ENCODE assay signal across 15 mouse cellular contexts in the genomic region with DNA sequence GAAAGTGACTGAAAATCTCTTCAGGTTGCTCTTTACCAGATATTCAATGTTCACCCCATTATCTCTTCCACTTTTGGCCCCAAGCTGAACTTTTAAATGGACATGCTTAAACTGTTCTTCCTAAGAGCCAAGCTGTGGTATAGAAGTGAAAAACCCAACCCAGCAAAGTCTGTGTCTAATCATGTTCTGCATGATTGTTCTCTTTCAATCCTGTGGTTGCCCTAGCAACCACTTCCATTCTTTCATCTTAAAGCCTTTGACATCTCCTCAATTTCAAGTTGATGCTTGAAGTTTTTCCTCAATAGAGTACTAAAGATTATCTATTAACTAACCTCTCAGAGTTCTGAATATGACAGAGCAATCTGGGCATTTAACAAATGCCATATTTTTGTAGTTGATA.
"Had no signal": no experiment of that assay in that cellular context is flagged by ENCODE, and none has a peak within 500 bp of the region (broad histone marks: within the 10 kb centered on the region; RNA-seq: fewer than 3 reads in every experiment).

No protein-coding gene starts in this region.

- H3K4me2 ChIP-seq: liver, embryonic 11.5 days; liver, embryonic 15.5 days; midbrain, embryonic 13.5 days; neural tube, embryonic 12.5 days; stomach, embryonic 15.5 days had no signal

- H3K9me3 ChIP-seq: limb, embryonic 10.5 days; liver, embryonic 15.5 days; neural tube, embryonic 12.5 days; stomach, embryonic 15.5 days had no signal

- H3K4me1 ChIP-seq: liver, embryonic 15.5 days; midbrain, embryonic 13.5 days; neural tube, embryonic 12.5 days; stomach, embryonic 15.5 days had no signal

- H3K4me3 ChIP-seq: left cerebral cortex, adult 2 months; limb, embryonic 10.5 days; liver, embryonic 15.5 days; midbrain, embryonic 13.5 days; neural tube, embryonic 12.5 days; stomach, embryonic 15.5 days had no signal

- H3K36me3 ChIP-seq: limb, embryonic 10.5 days; liver, embryonic 15.5 days; midbrain, embryonic 13.5 days; neural tube, embryonic 12.5 days; stomach, embryonic 15.5 days had no signal

- H3K9ac ChIP-seq: liver, embryonic 15.5 days; midbrain, embryonic 13.5 days; neural tube, embryonic 12.5 days; stomach, embryonic 15.5 days had no signal

- H3K27ac ChIP-seq: left cerebral cortex, adult 2 months; limb, embryonic 10.5 days; liver, embryonic 15.5 days; midbrain, embryonic 13.5 days; neural tube, embryonic 12.5 days; stomach, embryonic 15.5 days had no signal

- DNase-seq: kidney, adult 18-20 months; kidney, postnatal 25 days; lung, adult 2 months; lung, postnatal 4 days; right cerebral cortex, postnatal 14 days; thymus, adult 2 months; thymus, postnatal 25 days had no signal

- H3K27me3 ChIP-seq: liver, embryonic 15.5 days; midbrain, embryonic 13.5 days; neural tube, embryonic 12.5 days; stomach, embryonic 15.5 days had no signal

- ATAC-seq: lung, postnatal 0 days; midbrain, embryonic 13.5 days had no signal
